Mouse (Mus musculus) midbrain, embryonic 11.5 days (tissue): ENCODE data around the gene Plk5. TPM values are rescaled to one million over a fixed set of nuclear protein-coding genes. Genes with fewer than 3 reads are reported as not detected.

Source experiments
- ATAC-seq: fragments of 200-750 bp; cut with Nextera tagmentation; 2 replicates; pipeline ENCODE4 v1.8.0; 2017; ENCODE audit warnings: moderate TSS enrichment, moderate library complexity; ENCODE audit not compliant: low FRiP score
- DNase-seq: peaks from one replicate; pipeline ENCODE4 v3.0.0; 2015; ENCODE audit warnings: low spot score; ENCODE audit errors: missing footprints
- H3K27ac ChIP-seq: fragments of 300-500 bp; sonication (generic); 2 replicates; pipeline ENCODE4 v1.5.1; 2014; ENCODE audit warnings: low read depth, low read length
- H3K27me3 ChIP-seq: fragments of 300-500 bp; sonication (generic); 2 replicates; pipeline ENCODE4 v1.6.1; 2014; ENCODE audit warnings: mild to moderate bottlenecking, low read length, moderate library complexity, mixed read lengths; ENCODE audit not compliant: control insufficient read depth, insufficient read depth
- H3K36me3 ChIP-seq: fragments of 300-500 bp; sonication (generic); 2 replicates; pipeline ENCODE4 v1.6.1; 2014; ENCODE audit warnings: mild to moderate bottlenecking, low read length, moderate library complexity, mixed read lengths; ENCODE audit not compliant: control insufficient read depth, insufficient read depth
- H3K4me1 ChIP-seq: fragments of 300-500 bp; sonication (generic); 2 replicates; pipeline ENCODE4 v1.6.1; 2014; ENCODE audit warnings: low read length; ENCODE audit not compliant: control insufficient read depth, insufficient read depth
- H3K4me2 ChIP-seq: fragments of 300-500 bp; sonication (generic); 2 replicates; pipeline ENCODE4 v1.6.1; 2014; ENCODE audit warnings: mild to moderate bottlenecking, moderate library complexity
- H3K4me3 ChIP-seq: fragments of 300-500 bp; sonication (generic); 2 replicates; pipeline ENCODE4 v1.5.1; 2014; ENCODE audit warnings: low read depth, low read length
- H3K9ac ChIP-seq: fragments of 300-500 bp; sonication (generic); 2 replicates; pipeline ENCODE4 v1.6.1; 2014; ENCODE audit warnings: low read length
- H3K9me3 ChIP-seq: fragments of 300-500 bp; sonication (generic); 2 replicates; pipeline ENCODE4 v1.6.1; 2016; ENCODE audit warnings: low read length; ENCODE audit not compliant: control insufficient read depth
- WGBS: fragments of 180-500 bp; shearing (Covaris S2); extraction: QIAGEN DNeasy Blood & Tissue Kit; methylation state at CpG from one replicate; pipeline ENCODE4 v1.1.7; 2014; 5-methylcytosine and 5-hydroxymethylcytosine counted together
- microRNA-seq: library from miRNA; unstranded; fragments of <30 nt; microRNA quantifications from one replicate; pipeline ENCODE4, GENCODE M21; 2017
- polyA plus RNA-seq: library from polyadenylated mRNA; unstranded; fragments of >200 nt; fragmentation: Nextera tagmentation; extraction: Ambion mirVana; gene quantifications from 2 replicates; pipeline ENCODE4 v1.2.1, GENCODE M21; 2014

Gene Plk5
- polyA plus RNA-seq, 1 experiment from 2014 or later: 0.05 TPM

DNA sequence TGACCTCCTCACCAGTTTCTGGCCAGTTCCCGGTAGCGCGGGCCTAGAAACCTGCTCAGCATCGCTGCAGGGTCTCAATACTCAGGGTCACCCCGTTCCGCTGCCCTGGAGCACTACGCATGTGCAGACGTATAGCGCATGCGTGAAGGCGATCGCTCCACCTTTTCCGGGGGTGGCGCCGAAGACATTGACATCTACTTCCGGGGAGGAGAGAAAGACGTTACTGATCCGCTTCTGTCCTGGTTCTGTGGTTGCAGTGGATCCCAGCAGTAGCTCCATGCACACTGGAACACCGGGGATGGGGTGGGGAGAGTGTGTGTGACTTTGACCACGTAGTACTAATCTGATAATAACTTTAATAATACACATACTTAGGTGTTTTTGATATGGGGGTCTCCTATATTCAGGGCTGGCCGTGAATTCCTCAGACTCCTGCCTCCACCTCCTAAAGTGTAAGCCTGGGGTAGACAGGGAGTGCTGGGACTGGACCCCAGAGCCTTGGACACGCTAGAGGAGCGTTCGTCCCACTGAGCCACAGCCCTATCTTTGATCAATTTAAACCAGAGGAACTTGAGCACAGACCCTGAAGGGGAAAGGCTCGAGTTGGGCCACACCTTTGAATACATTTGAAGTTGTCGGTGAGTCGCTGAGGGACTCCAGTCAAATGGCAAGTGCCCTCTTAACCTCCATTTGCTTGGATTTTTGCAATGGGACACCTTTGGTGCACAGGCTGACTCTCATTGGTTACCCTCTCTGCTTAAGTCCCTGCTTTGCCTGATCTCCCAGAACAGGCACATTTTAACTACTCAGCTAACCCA lies 50.6 kb downstream of the Plk5 start, which contains the start of gene Uqcr11:
Gene Uqcr11, minus strand, starts transcription at position 147 of the 818 bp plus-strand sequence.
- Histone ChIP-seq H3K36me3 (peaks cover 30% of the 10 kb centered on the region), H3K4me3 (peak within 1 kb of the TSS; percentile 83), H3K4me2 (peak within 1 kb of the TSS; percentile 95), H3K27ac (peak within 1 kb of the TSS; percentile 50), H3K9me3 (no peaks in the 10 kb centered on the region), H3K27me3 (no peaks in the 10 kb centered on the region), H3K4me1 (peaks cover 16% of the 10 kb centered on the region), H3K9ac (peak within 1 kb of the TSS; percentile 88)
- WGBS: 2% methylated on average over 27 of the region's 27 CpGs
- DNase-seq: peak; percentile 99
- ATAC-seq: peak; percentile 78

DNA sequence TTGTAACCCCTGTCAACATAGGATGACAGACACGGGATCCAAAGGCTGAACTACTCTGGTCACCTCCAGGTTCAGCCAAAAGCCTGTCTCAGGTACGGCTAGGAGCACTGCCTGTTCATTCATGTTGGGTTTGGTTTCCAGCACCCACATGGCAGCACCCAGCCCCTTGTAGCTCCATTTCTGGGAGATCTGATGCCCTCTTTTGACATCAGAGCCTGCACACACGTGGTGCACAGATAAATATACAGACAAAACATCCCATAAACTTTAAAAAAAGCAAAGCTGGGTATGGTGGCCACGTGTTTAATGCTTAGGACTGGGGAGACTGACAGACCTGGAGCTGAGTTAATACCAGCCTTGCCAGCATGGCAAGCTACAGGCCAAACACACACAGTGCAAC lies 51.7 kb downstream of the Plk5 start:
- H3K36me3 ChIP-seq: peaks cover 34% of the 10 kb centered on the region
- 56% methylated on average over 4 of the region's 4 CpGs for WGBS
- no peak overlapping the region for H3K4me2 ChIP-seq
- DNase-seq: no peak
- H3K4me3 ChIP-seq: no peak overlapping the region
- H3K27me3 ChIP-seq: no peaks in the 10 kb centered on the region
- peaks cover 16% of the 10 kb centered on the region for H3K4me1 ChIP-seq
- H3K9me3 ChIP-seq: no peaks in the 10 kb centered on the region
- ATAC-seq: no peak
- no peak overlapping the region for H3K9ac ChIP-seq
- H3K27ac ChIP-seq: no peak overlapping the region

DNA sequence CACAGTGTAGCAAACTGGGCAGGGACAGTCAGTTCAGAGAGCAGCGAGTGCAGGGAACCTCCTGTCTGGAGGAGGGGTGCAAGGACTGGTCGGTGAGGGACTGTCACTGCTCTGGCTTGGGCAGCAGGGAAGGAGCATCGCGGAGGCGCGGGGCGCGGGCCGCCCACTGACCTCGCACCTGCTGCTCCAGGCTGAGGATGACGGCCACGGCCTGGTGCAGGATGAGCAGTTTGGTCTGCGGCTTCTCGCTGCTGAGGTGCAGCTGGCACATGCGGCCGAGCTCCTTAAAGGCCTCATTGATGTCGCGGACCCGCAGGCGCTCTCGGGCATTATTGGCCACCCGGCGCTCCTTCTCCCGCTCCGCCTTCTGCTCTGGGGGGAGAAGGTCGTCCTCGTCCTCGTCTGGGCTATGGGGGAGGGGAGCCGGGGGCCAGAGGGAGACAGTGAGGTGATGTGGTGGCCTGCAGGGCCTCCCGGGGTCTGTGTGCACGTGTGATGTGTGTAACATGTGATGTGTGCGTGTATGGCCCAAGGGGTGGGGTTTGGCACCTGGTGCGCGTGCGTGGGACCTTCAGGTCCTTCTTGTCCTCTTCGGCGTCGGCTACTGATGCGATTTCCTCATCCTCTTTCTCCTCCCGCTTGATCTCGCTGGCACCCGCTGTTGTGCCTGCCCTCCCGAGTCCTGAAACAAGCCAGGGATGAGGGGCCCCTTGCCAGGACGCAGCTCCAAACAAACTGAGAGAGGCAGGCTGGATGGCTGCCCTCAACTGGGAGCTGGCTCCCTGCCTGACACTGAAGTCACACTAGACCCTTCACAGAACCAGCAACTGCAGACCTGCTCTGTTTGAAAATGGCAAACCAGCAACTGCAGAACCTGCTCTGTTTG lies 56.6 kb downstream of the Plk5 start:
- no peak overlapping the region for H3K9ac ChIP-seq
- ATAC-seq (no peak), DNase-seq (no peak)
- no peak overlapping the region for H3K4me3 ChIP-seq
- peaks cover 61% of the 10 kb centered on the region for H3K36me3 ChIP-seq
- no peaks in the 10 kb centered on the region for H3K9me3 ChIP-seq
- no peak overlapping the region for H3K27ac ChIP-seq
- H3K4me1 ChIP-seq: no peaks in the 10 kb centered on the region
- H3K27me3 ChIP-seq: no peaks in the 10 kb centered on the region
- 91% methylated on average over 44 of the region's 44 CpGs for WGBS
- no peak overlapping the region for H3K4me2 ChIP-seq

Small RNA genes lying within 50 kb of the gene (microRNA-seq; reads per million reads assigned to microRNA genes)
- gene Gm22721: not detected

Other genes with a start within 250 kb of the Plk5 start
- 18.5 and 23.1 TPM in 2 replicates for gene Stk11, start 240.7 kb upstream of the Plk5 start, polyA plus RNA-seq
- gene Atp5d, start 217.8 kb upstream of the Plk5 start, polyA plus RNA-seq: 329 and 355 TPM in 2 replicates
- 11.1 and 11.8 TPM in 2 replicates for gene Cbarp, start 215.6 kb upstream of the Plk5 start, polyA plus RNA-seq
- gene Midn, start 208.2 kb upstream of the Plk5 start, polyA plus RNA-seq: 66.0 and 71.3 TPM in 2 replicates
- gene Cirbp, start 190.5 kb upstream of the Plk5 start, polyA plus RNA-seq: 81.5 and 87.1 TPM in 2 replicates
- gene 1600002K03Rik, start 183.5 kb upstream of the Plk5 start, polyA plus RNA-seq: 8.0 and 8.7 TPM in 2 replicates
- gene Efna2, start 177.0 kb upstream of the Plk5 start, polyA plus RNA-seq: 78.1 and 91.7 TPM in 2 replicates
- gene Mum1, start 130.0 kb upstream of the Plk5 start, polyA plus RNA-seq: 134 and 142 TPM in 2 replicates
- 209 and 229 TPM in 2 replicates for gene Ndufs7, start 107.3 kb upstream of the Plk5 start, polyA plus RNA-seq
- 24.6 and 28.9 TPM in 2 replicates for gene Gamt, start 95.4 kb upstream of the Plk5 start, polyA plus RNA-seq
- gene Dazap1, start 95.0 kb upstream of the Plk5 start, polyA plus RNA-seq: 37.8 and 42.6 TPM in 2 replicates
- 752 and 845 TPM in 2 replicates for gene Rps15, start 64.0 kb upstream of the Plk5 start, polyA plus RNA-seq
- gene Apc2, start 60.5 kb upstream of the Plk5 start, polyA plus RNA-seq: 63.4 and 66.5 TPM in 2 replicates
- 36.2 and 40.8 TPM in 2 replicates for gene 2310011J03Rik, start 35.9 kb upstream of the Plk5 start, polyA plus RNA-seq
- 1.5 and 1.8 TPM in 2 replicates for gene Pcsk4, start 27.0 kb upstream of the Plk5 start, polyA plus RNA-seq
- gene Reep6, start 26.5 kb upstream of the Plk5 start, polyA plus RNA-seq: 4.0 and 4.5 TPM in 2 replicates
- gene Adamtsl5, start 8.0 kb upstream of the Plk5 start, polyA plus RNA-seq: 0.11 and 0.31 TPM in 2 replicates
- gene Mex3d, start 31.2 kb downstream of the Plk5 start, polyA plus RNA-seq: 11.8 and 12.4 TPM in 2 replicates
- gene Mbd3, start 43.1 kb downstream of the Plk5 start, polyA plus RNA-seq: 222 and 252 TPM in 2 replicates
- 404 and 476 TPM in 2 replicates for gene Uqcr11, start 50.4 kb downstream of the Plk5 start, polyA plus RNA-seq
- 135 and 154 TPM in 2 replicates for gene Tcf3, start 77.2 kb downstream of the Plk5 start, polyA plus RNA-seq
- gene Onecut3, start 138.4 kb downstream of the Plk5 start, polyA plus RNA-seq: 2.7 and 2.8 TPM in 2 replicates
- gene Atp8b3, start 182.7 kb downstream of the Plk5 start, polyA plus RNA-seq: 0.81 and 1.2 TPM in 2 replicates
- 21.6 and 23.5 TPM in 2 replicates for gene Rexo1, start 205.1 kb downstream of the Plk5 start, polyA plus RNA-seq
- gene Klf16, start 220.9 kb downstream of the Plk5 start, polyA plus RNA-seq: 3.1 and 3.2 TPM in 2 replicates
- 90.8 and 109 TPM in 2 replicates for gene Abhd17a, start 233.9 kb downstream of the Plk5 start, polyA plus RNA-seq
- gene Scamp4, start 246.4 kb downstream of the Plk5 start, polyA plus RNA-seq: 60.2 and 62.3 TPM in 2 replicates
- 5.4 and 6.9 TPM in 2 replicates for gene Adat3, start 246.4 kb downstream of the Plk5 start, polyA plus RNA-seq
- 1.9 and 2.2 TPM in 2 replicates for gene Gm49322, start 249.6 kb downstream of the Plk5 start, polyA plus RNA-seq